Mouse (Mus musculus): ENCODE results near the gene Rab5a. TPM values are rescaled to one million over a fixed set of nuclear protein-coding genes. Genes with fewer than 3 reads are reported as not detected.
A peak's percentile ranks its signal among the peaks of the same experiment; 100 is the strongest.
"Not testable (repeated sequence)": the region's sequence is repeated elsewhere in the genome, so short reads cannot be mapped to it uniquely, and the experiment has no call there.

Gene Rab5a
- polyA plus RNA-seq, 1 experiment: 14.2 TPM

DNA sequence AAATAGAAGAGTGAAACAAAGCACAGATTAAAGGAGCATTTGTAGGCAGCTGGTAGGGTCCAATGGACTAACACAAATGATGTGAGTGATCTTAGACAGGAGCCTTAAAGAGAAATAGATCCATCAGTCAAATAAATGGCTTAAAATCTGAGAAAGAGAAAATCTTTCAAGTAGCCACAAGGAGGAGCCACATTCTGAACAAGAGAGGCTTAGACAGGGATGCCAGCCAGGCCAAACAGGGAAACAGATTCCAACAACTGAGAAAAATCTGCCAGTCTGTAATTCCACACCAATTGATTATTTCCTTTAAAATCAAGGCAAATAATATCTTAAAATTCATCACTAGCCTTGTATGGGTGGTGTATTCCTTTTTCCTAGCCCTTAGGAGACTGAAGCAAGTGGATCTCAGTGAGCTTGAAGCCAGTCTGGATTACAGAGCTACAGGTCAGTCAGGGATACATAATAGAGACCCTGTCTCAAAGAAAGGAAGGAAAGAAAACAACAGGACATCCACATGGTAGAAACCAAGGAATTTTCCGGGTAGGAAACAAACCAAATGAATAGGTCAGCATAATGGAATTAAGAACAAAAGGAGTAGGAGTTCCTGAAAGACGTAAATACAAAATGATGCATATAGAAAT, 33.4 kb downstream of the Rab5a start:
- Histone ChIP-seq H3K27ac (ENCODE audit: insufficient read depth, low read depth, low read length) (no peak overlapping the region), H3K4me1 (ENCODE audit: control insufficient read depth, insufficient read depth, low read length) (no peaks in the 10 kb centered on the region), H3K27me3 (replicated peaks; ENCODE audit: control insufficient read depth, insufficient read depth, low read length) (no peaks in the 10 kb centered on the region), H3K36me3 (ENCODE audit: control insufficient read depth, insufficient read depth, low read length) (no peaks in the 10 kb centered on the region), H3K4me3 (ENCODE audit: insufficient read depth, low read depth, low read length) (no peak overlapping the region)
- TF ChIP-seq CTCF (conservative IDR thresholded peaks at IDR 0.05; ENCODE audit: insufficient read depth, insufficient read length, low read depth, low read length) (peak; percentile 50), POLR2A (IDR thresholded peaks at IDR 0.05; ENCODE audit: low read depth, low read length) (no peak)
- WGBS: 81% methylated on average over 2 of the region's 2 CpGs
- peak; percentile 33 for DNase-seq

DNA sequence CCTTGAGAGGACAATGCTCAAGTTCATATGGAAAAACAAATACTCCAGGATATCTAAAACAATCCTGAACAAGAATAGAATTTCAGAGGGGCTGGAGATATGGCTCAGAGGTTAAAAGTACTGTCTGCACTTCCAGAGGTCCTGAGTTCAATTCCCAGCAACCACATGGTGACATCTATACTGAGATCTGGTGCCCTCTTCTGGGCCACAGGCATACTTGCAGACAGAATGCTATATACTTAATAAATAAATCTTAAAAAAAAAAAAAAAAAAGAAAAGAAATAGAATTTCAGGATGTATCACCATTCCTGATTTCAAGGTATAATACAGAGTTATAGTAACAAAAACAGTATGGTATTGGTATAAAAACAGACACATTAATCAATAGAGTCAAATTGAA, 40.3 kb downstream of the Rab5a start:
- Histone ChIP-seq H3K27me3 (replicated peaks; ENCODE audit: control insufficient read depth, insufficient read depth, low read length) (no peaks in the 10 kb centered on the region), H3K4me3 (ENCODE audit: insufficient read depth, low read depth, low read length) (no peak overlapping the region), H3K4me1 (ENCODE audit: control insufficient read depth, insufficient read depth, low read length) (no peaks in the 10 kb centered on the region), H3K27ac (ENCODE audit: insufficient read depth, low read depth, low read length) (no peak overlapping the region), H3K36me3 (ENCODE audit: control insufficient read depth, insufficient read depth, low read length) (no peaks in the 10 kb centered on the region)
- TF ChIP-seq CTCF (conservative IDR thresholded peaks at IDR 0.05; ENCODE audit: insufficient read depth, insufficient read length, low read depth, low read length) (no peak), POLR2A (IDR thresholded peaks at IDR 0.05; ENCODE audit: low read depth, low read length) (no peak)
- no peak for DNase-seq

DNA sequence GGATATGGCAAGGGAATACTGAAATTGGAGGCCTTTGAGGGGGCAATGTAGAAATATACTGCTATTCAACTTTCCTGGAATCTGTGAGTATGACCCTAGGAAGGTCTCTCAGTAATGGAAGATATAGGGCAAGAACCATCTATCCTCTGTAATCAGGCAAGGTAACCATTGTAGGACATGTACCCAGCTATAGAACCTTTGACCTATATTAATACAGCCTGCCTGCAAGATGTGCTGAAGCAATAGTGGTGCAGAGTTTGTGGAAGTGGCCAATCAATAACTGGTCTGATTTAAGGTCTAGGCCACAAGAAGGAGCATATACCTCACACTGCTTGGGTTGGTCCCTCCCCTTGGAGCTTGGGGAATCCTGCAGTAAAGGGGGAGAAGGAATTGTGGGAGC, 41.5 kb downstream of the Rab5a start:
- no peak for DNase-seq
- Histone ChIP-seq H3K27me3 (replicated peaks; ENCODE audit: control insufficient read depth, insufficient read depth, low read length) (no peaks in the 10 kb centered on the region), H3K27ac (ENCODE audit: insufficient read depth, low read depth, low read length) (no peak overlapping the region), H3K36me3 (ENCODE audit: control insufficient read depth, insufficient read depth, low read length) (no peaks in the 10 kb centered on the region), H3K4me3 (ENCODE audit: insufficient read depth, low read depth, low read length) (no peak overlapping the region), H3K4me1 (ENCODE audit: control insufficient read depth, insufficient read depth, low read length) (no peaks in the 10 kb centered on the region)
- TF ChIP-seq POLR2A (IDR thresholded peaks at IDR 0.05; ENCODE audit: low read depth, low read length): no peak
- no peak for TF ChIP-seq CTCF (conservative IDR thresholded peaks at IDR 0.05; ENCODE audit: insufficient read depth, insufficient read length, low read depth, low read length)

DNA sequence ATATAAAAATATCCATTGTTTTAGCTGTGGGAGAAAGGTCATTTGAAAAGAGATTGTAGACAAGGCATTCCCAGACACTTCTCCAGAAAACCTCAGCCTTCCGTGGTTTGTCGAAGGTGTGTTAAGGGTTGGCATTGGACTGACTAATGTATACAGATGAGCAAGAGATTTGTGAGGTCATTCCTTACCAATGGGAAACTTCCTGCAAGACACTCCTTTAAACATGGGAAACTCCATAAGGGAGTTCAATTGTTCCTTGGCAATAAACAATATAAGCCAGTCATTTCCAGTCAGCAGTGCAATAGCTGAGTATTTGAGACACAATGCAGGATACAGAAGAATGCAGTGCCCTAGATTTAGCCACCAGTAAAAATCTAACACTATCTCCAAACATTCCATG, 49.0 kb downstream of the Rab5a start:
- TF ChIP-seq CTCF (conservative IDR thresholded peaks at IDR 0.05; ENCODE audit: insufficient read depth, insufficient read length, low read depth, low read length) (no peak), POLR2A (IDR thresholded peaks at IDR 0.05; ENCODE audit: low read depth, low read length) (no peak)
- WGBS: 91% methylated on average over 2 of the region's 2 CpGs

DNA sequence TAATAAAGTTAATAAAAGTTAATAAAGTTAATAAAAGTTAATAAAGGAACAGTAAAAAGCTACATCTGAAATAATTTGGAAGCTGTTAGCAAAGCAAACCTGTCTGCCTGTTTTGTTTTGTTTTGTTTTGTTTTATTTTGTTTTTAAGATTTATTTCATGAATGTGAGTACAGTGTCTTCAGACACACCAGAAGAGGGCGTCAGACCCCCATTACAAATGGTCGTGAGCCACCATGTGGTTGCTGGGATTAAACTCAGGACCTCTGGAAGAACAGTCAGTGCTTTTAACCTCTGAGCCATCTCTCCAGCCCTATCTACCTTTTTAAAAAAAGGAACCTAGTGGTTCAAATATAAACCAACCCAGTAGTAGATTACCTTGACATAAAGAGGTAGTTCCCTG, 52.1 kb downstream of the Rab5a start:
- no peaks in the 10 kb centered on the region for H3K36me3 ChIP-seq (ENCODE audit: control insufficient read depth, insufficient read depth, low read length)
- peaks cover 4% of the 10 kb centered on the region; the same call in 1 of the 2 replicates for H3K4me1 ChIP-seq (ENCODE audit: control insufficient read depth, insufficient read depth, low read length)
- H3K27ac ChIP-seq (ENCODE audit: insufficient read depth, low read depth, low read length): no peak overlapping the region
- no peaks in the 10 kb centered on the region for H3K27me3 ChIP-seq (replicated peaks; ENCODE audit: control insufficient read depth, insufficient read depth, low read length)
- DNase-seq: peak; percentile 34
- WGBS: 25% methylated on average over 2 of the region's 2 CpGs
- TF ChIP-seq CTCF (conservative IDR thresholded peaks at IDR 0.05; ENCODE audit: insufficient read depth, insufficient read length, low read depth, low read length) (peak; percentile 38; the same call in 1 of the 2 replicates), POLR2A (IDR thresholded peaks at IDR 0.05; ENCODE audit: low read depth, low read length) (no peak)
- H3K4me3 ChIP-seq (ENCODE audit: insufficient read depth, low read depth, low read length): no peak overlapping the region

More for the DNA sequence above, 49.0 kb downstream of the Rab5a start:
- H3K27me3 ChIP-seq (replicated peaks; ENCODE audit: control insufficient read depth, insufficient read depth, low read length): no peaks in the 10 kb centered on the region
- H3K4me3 ChIP-seq (ENCODE audit: insufficient read depth, low read depth, low read length): no peak overlapping the region
- DNase-seq: no peak
- H3K4me1 ChIP-seq (ENCODE audit: control insufficient read depth, insufficient read depth, low read length): peaks cover 4% of the 10 kb centered on the region; the same call in 1 of the 2 replicates
- H3K27ac ChIP-seq (ENCODE audit: insufficient read depth, low read depth, low read length): no peak overlapping the region
- no peaks in the 10 kb centered on the region for H3K36me3 ChIP-seq (ENCODE audit: control insufficient read depth, insufficient read depth, low read length)

DNA sequence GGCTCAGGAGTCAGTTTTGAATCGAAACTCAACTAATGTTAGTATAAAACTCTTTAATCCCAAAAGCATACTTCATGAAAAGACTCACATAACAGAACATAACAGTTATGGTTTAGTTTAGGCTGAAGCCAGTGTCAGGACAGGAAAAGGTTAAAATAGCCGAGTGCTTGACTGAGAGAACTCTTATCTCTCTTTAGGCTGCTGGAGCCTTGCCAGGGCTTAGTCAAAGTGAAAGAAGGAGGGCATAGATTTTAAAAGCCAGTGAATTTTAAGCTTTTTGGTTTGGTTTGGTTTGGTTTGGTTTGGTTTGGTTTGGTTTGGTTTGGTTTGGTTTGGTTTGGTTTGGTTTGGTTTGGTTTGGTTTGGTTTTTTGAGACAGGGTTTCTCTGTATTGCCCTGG, 53.4 kb downstream of the Rab5a start:
- Histone ChIP-seq H3K4me1 (ENCODE audit: control insufficient read depth, insufficient read depth, low read length) (peaks cover 4% of the 10 kb centered on the region; the same call in 1 of the 2 replicates), H3K4me3 (ENCODE audit: insufficient read depth, low read depth, low read length) (no peak overlapping the region), H3K27me3 (replicated peaks; ENCODE audit: control insufficient read depth, insufficient read depth, low read length) (no peaks in the 10 kb centered on the region), H3K27ac (ENCODE audit: insufficient read depth, low read depth, low read length) (no peak overlapping the region), H3K36me3 (ENCODE audit: control insufficient read depth, insufficient read depth, low read length) (no peaks in the 10 kb centered on the region)
- DNase-seq: no peak
- TF ChIP-seq POLR2A (IDR thresholded peaks at IDR 0.05; ENCODE audit: low read depth, low read length) (no peak), CTCF (conservative IDR thresholded peaks at IDR 0.05; ENCODE audit: insufficient read depth, insufficient read length, low read depth, low read length) (no peak)
- 61% methylated on average over 2 of the region's 2 CpGs for WGBS

- H3K27ac ChIP-seq (ENCODE audit: insufficient read depth, low read depth, low read length); H3K4me3 ChIP-seq (ENCODE audit: insufficient read depth, low read depth, low read length); H3K4me1 ChIP-seq (ENCODE audit: control insufficient read depth, insufficient read depth, low read length); H3K36me3 ChIP-seq (ENCODE audit: control insufficient read depth, insufficient read depth, low read length); H3K27me3 ChIP-seq (replicated peaks; ENCODE audit: control insufficient read depth, insufficient read depth, low read length); DNase-seq: not testable (repeated sequence)
- WGBS: 94% methylated on average over 2 of the region's 2 CpGs
Observed at GRCm38 (mm10) chr17:53539351-53539750, 60.3 kb downstream of the Rab5a start, which contains the start of gene Pp2d1. Gene Pp2d1 (minus strand): TSS chr17:53539451.

Measured in kidney, adult 2 months (tissue).